ENCODE assay signal across 12 mouse cellular contexts in genomic region chr13:34533896-34534295, GRCm38 (mm10).
DNase-seq lines count a peak whose midpoint lies in the region; ATAC-seq and TF ChIP-seq lines count a peak whose summit lies in the region.
"Had no signal": no experiment of that assay in that cellular context is flagged by ENCODE, and none has a peak within 500 bp of the region (broad histone marks: within the 10 kb centered on the region; RNA-seq: fewer than 3 reads in every experiment).

No protein-coding gene starts in this region.

- in situ Hi-C loops in Patski (cut with MboI; ENCODE audit: low pct_unique_long_range_greater_than_20kb): no loop called here

- H3K36me3 ChIP-seq in hindbrain, embryonic 11.5 days (ENCODE audit: control insufficient read depth, insufficient read depth, low read length): no peaks in the 10 kb centered on the region
- H3K36me3 ChIP-seq in hindbrain, embryonic 16.5 days (ENCODE audit: control insufficient read depth, insufficient read depth, low read length): no peaks in the 10 kb centered on the region
- no peaks in the 10 kb centered on the region for H3K36me3 ChIP-seq in splenic B cell, adult 2 months (ENCODE audit: control insufficient read depth, insufficient read depth, low read length, poor library complexity, severe bottlenecking)
- H3K36me3 ChIP-seq: midbrain, embryonic 15.5 days had no signal

- H3K9ac ChIP-seq in hindbrain, embryonic 11.5 days (ENCODE audit: low read depth, low read length): no peak overlapping the region
- no peak overlapping the region for H3K9ac ChIP-seq in hindbrain, embryonic 16.5 days (ENCODE audit: low read depth, low read length)
- H3K9ac ChIP-seq: midbrain, embryonic 15.5 days had no signal

- peak; percentile 10 for DNase-seq in hindbrain, embryonic 11.5 days (ENCODE audit: low spot score)
- DNase-seq in right cerebral cortex, postnatal 4 days: peak; percentile 9
- DNase-seq in right cerebral cortex, postnatal 36 days (ENCODE audit: low spot score in 2 of 2): no peak
- DNase-seq in Patski (ENCODE audit: low read depth, low spot score): no peak
- DNase-seq in splenic B cell, adult 2 months (ENCODE audit: low read depth, low spot score): peak; percentile 22
- no peak for DNase-seq in adrenal gland, adult 18-20 months (ENCODE audit: low spot score in 2 of 2)
- DNase-seq in MN1 (ENCODE audit: low spot score): no peak
- DNase-seq: gastrocnemius, postnatal 10 days; kidney, postnatal 10 days; lung, adult 18-20 months had no signal

- no peak for ATAC-seq in hindbrain, embryonic 11.5 days (ENCODE audit: low FRiP score)
- no peak for ATAC-seq in hindbrain, embryonic 16.5 days
- ATAC-seq in Patski: no peak
- ATAC-seq: midbrain, embryonic 15.5 days had no signal

- H3K4me2 ChIP-seq in hindbrain, embryonic 11.5 days (replicated peaks; ENCODE audit: low read depth, low read length): no peak overlapping the region
- no peak overlapping the region for H3K4me2 ChIP-seq in hindbrain, embryonic 16.5 days (ENCODE audit: low read length)
- H3K4me2 ChIP-seq: midbrain, embryonic 15.5 days had no signal

- H3K27me3 ChIP-seq in hindbrain, embryonic 11.5 days (ENCODE audit: control insufficient read depth, insufficient read depth, low read length): no peaks in the 10 kb centered on the region
- no peaks in the 10 kb centered on the region for H3K27me3 ChIP-seq in hindbrain, embryonic 16.5 days (replicated peaks; ENCODE audit: control insufficient read depth, insufficient read depth, low read length)
- no peaks in the 10 kb centered on the region for H3K27me3 ChIP-seq in Patski
- H3K27me3 ChIP-seq in splenic B cell, adult 2 months (ENCODE audit: control insufficient read depth, insufficient read depth, low read length, poor library complexity, severe bottlenecking): no peaks in the 10 kb centered on the region
- H3K27me3 ChIP-seq: midbrain, embryonic 15.5 days had no signal

- no peaks in the 10 kb centered on the region for H3K4me1 ChIP-seq in hindbrain, embryonic 11.5 days (replicated peaks; ENCODE audit: control insufficient read depth, insufficient read depth, low read length)
- H3K4me1 ChIP-seq in hindbrain, embryonic 16.5 days (ENCODE audit: control insufficient read depth, insufficient read depth, low read depth, low read length): no peaks in the 10 kb centered on the region
- H3K4me1 ChIP-seq: midbrain, embryonic 15.5 days had no signal

- peak; percentile 56 for TF ChIP-seq CTCF in Patski (IDR thresholded peaks at IDR 0.05)

- 0 out of 2 replicates have a peak, but pooled peaks cover 3% of the 10 kb centered on the region for H3K9me3 ChIP-seq in hindbrain, embryonic 11.5 days (ENCODE audit: control insufficient read depth, low read length)
- H3K9me3 ChIP-seq in hindbrain, embryonic 16.5 days (ENCODE audit: control insufficient read depth, low read length): no peaks in the 10 kb centered on the region
- H3K9me3 ChIP-seq: midbrain, embryonic 15.5 days had no signal

- WGBS in hindbrain, embryonic 11.5 days: 75% methylated on average over 2 of the region's 2 CpGs
- WGBS in hindbrain, embryonic 16.5 days: 79% methylated on average over 2 of the region's 2 CpGs

- CTCF ChIA-PET in Patski (lab: Charles Lee): interaction anchor here (1.5 kb wide), 1 partner anchor 9 kb away, joined by 3 read pairs; no protein-coding TSS in a partner anchor

- H3K4me3 ChIP-seq in hindbrain, embryonic 11.5 days (ENCODE audit: low read depth, low read length): no peak overlapping the region
- no peak overlapping the region for H3K4me3 ChIP-seq in hindbrain, embryonic 16.5 days (ENCODE audit: low read length)
- H3K4me3 ChIP-seq: midbrain, embryonic 15.5 days had no signal

- no peak overlapping the region for H3K27ac ChIP-seq in hindbrain, embryonic 11.5 days (ENCODE audit: low read depth, low read length)
- no peak overlapping the region for H3K27ac ChIP-seq in hindbrain, embryonic 16.5 days (ENCODE audit: low read depth, low read length)
- H3K27ac ChIP-seq: midbrain, embryonic 15.5 days had no signal

- POLR2A ChIA-PET in Patski (lab: Charles Lee): no interaction called here

Comparison
In these comparisons a context has a peak if more than half of its experiments do, and no peak if none do; other contexts are left out.
1. DNase-seq: peak in hindbrain, embryonic 11.5 days (single experiment), right cerebral cortex, postnatal 4 days (single experiment) and splenic B cell, adult 2 months (single experiment); none in right cerebral cortex, postnatal 36 days (0 of 2), Patski (single experiment), adrenal gland, adult 18-20 months (0 of 2) and MN1 (single experiment).